Mouse (Mus musculus): ENCODE measurements around the gene Cltc. TPM values are rescaled to one million over a fixed set of nuclear protein-coding genes. Genes with fewer than 3 reads are reported as not detected.

The Cltc gene
- polyA plus RNA-seq, 1 experiment from 2014 or later, result 118 TPM

DNA sequence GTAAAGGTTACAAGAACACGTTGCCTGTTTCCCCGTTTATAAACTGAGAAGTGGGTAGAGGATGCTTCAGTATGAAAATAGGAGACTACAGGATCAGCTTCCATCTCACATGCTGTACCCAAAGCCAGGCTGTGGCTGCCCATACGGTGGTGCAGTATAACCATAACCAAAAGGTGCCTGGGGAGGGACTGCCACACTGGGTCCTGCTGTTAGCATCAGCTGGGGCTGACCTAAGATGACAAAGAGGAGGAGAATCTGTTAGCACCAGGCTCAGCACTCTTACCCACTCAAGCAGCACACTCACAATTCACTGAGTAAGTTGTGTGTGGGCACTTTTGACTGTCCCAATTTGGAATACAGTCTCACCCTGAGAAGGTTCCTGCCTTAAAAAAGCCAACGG lies 61.9 kb downstream of the Cltc start:
- 80% methylated on average over 4 of the region's 4 CpGs for WGBS
- Histone ChIP-seq H3K27ac (no peak overlapping the region), H3K9ac (no peak overlapping the region), H3K27me3 (no peaks in the 10 kb centered on the region), H3K4me1 (no peaks in the 10 kb centered on the region), H3K9me3 (no peaks in the 10 kb centered on the region), H3K36me3 (peaks cover 73% of the 10 kb centered on the region), H3K4me2 (no peak overlapping the region), H3K4me3 (no peak overlapping the region)
- ATAC-seq (ENCODE audit: insufficient number of reproducible peaks, low FRiP score, low TSS enrichment, low read depth), result no peak

GRCm38 (mm10) chr11:86692546-86692945 lies 64.8 kb downstream of the Cltc start:
- 85% methylated on average over 2 of the region's 2 CpGs for WGBS
- Histone ChIP-seq H3K9ac (no peak overlapping the region), H3K4me1 (no peaks in the 10 kb centered on the region), H3K4me3 (no peak overlapping the region), H3K27ac (no peak overlapping the region), H3K27me3 (no peaks in the 10 kb centered on the region), H3K9me3 (no peaks in the 10 kb centered on the region), H3K36me3 (peaks cover 65% of the 10 kb centered on the region), H3K4me2 (no peak overlapping the region)
- no peak for ATAC-seq (ENCODE audit: insufficient number of reproducible peaks, low FRiP score, low TSS enrichment, low read depth)

DNA sequence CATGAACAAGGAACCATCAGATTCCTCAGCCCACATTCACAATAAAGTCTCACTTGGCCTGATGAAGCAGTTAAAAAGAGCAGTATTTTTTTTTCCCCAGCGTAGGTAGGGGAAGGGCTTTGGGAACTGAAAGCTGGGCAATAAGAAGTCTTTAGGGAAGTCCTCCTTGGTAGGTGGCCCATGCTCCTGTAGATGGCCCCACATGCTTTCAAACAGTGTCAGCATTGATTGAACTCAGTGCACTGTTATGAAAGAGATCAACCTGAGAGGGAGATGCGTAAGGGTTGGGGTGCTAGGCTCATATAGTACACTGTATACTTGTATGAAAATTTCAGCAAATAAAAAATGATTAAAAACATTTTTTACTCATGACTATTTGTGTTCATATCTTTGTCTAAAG lies 65.4 kb downstream of the Cltc start:
- H3K4me2 ChIP-seq, result no peak overlapping the region
- H3K9me3 ChIP-seq, result no peaks in the 10 kb centered on the region
- no peak overlapping the region for H3K4me3 ChIP-seq
- 85% methylated on average over 2 of the region's 2 CpGs for WGBS
- H3K36me3 ChIP-seq, result peaks cover 59% of the 10 kb centered on the region
- H3K27ac ChIP-seq, result no peak overlapping the region
- H3K27me3 ChIP-seq, result no peaks in the 10 kb centered on the region
- H3K9ac ChIP-seq, result no peak overlapping the region
- no peak for ATAC-seq (ENCODE audit: insufficient number of reproducible peaks, low FRiP score, low TSS enrichment, low read depth)
- no peaks in the 10 kb centered on the region for H3K4me1 ChIP-seq

- no peak overlapping the region for H3K9ac ChIP-seq
- H3K36me3 ChIP-seq, result peaks cover 56% of the 10 kb centered on the region
- 89% methylated on average over 3 of the region's 3 CpGs for WGBS
- no peaks in the 10 kb centered on the region for H3K9me3 ChIP-seq
- H3K4me3 ChIP-seq, result no peak overlapping the region
- H3K27ac ChIP-seq, result no peak overlapping the region
- H3K4me1 ChIP-seq, result no peaks in the 10 kb centered on the region
- ATAC-seq (ENCODE audit: insufficient number of reproducible peaks, low FRiP score, low TSS enrichment, low read depth), result no peak
- no peak overlapping the region for H3K4me2 ChIP-seq
- H3K27me3 ChIP-seq, result no peaks in the 10 kb centered on the region
Measured at GRCm38 (mm10) chr11:86691482-86691881, 65.9 kb downstream of the Cltc start.

GRCm38 (mm10) chr11:86690383-86690782 lies 67.0 kb downstream of the Cltc start:
- no peak overlapping the region for H3K9ac ChIP-seq
- 90% methylated on average over 3 of the region's 3 CpGs for WGBS
- no peak overlapping the region for H3K27ac ChIP-seq
- no peak overlapping the region for H3K4me2 ChIP-seq
- peaks cover 1% of the 10 kb centered on the region for H3K4me1 ChIP-seq
- no peaks in the 10 kb centered on the region for H3K9me3 ChIP-seq
- ATAC-seq (ENCODE audit: insufficient number of reproducible peaks, low FRiP score, low TSS enrichment, low read depth), result no peak
- no peak overlapping the region for H3K4me3 ChIP-seq
- H3K36me3 ChIP-seq, result peaks cover 51% of the 10 kb centered on the region
- no peaks in the 10 kb centered on the region for H3K27me3 ChIP-seq

DNA sequence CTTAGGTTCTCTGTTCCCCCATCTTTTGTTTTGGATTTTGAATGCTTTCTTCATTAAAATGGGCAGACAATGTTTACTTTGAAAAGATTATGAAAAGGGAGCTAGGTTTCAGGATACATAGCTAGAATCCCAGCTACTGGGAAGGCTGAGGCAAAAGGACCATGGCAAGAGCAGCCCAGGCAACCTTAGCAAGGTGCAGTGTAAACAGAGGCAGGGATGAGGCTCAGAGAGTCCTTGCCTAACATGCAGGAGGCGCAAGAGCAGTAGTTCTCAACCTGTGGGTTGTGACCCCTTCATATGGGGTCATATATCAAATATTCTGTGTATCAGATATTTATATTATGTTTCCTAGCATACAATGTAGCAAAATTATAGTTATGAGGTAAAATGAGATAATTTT lies 72.0 kb downstream of the Cltc start:
- WGBS, result 88% methylated on average over 1 of the region's 1 CpGs
- Histone ChIP-seq H3K9ac (no peak overlapping the region), H3K9me3 (no peaks in the 10 kb centered on the region), H3K4me1 (peaks cover 17% of the 10 kb centered on the region), H3K4me2 (peak overlapping the region; percentile 76; the same call in 1 of the 2 replicates), H3K27ac (no peak overlapping the region), H3K4me3 (peak overlapping the region; percentile 92; the same call in 1 of the 2 replicates), H3K27me3 (no peaks in the 10 kb centered on the region), H3K36me3 (peaks cover 14% of the 10 kb centered on the region)
- ATAC-seq (ENCODE audit: insufficient number of reproducible peaks, low FRiP score, low TSS enrichment, low read depth), result no peak

- Histone ChIP-seq H3K36me3 (peaks cover 4% of the 10 kb centered on the region), H3K9ac (peak overlapping the region; percentile 87), H3K9me3 (no peaks in the 10 kb centered on the region), H3K4me3 (peak overlapping the region; percentile 92), H3K4me2 (peak overlapping the region; percentile 76), H3K27me3 (no peaks in the 10 kb centered on the region), H3K4me1 (peaks cover 17% of the 10 kb centered on the region), H3K27ac (peak overlapping the region; percentile 94)
- 5% methylated on average over 20 of the region's 20 CpGs for WGBS
- ATAC-seq (ENCODE audit: insufficient number of reproducible peaks, low FRiP score, low TSS enrichment, low read depth), result no peak
Measured at GRCm38 (mm10) chr11:86684126-86685012, 73.0 kb downstream of the Cltc start.

DNA sequence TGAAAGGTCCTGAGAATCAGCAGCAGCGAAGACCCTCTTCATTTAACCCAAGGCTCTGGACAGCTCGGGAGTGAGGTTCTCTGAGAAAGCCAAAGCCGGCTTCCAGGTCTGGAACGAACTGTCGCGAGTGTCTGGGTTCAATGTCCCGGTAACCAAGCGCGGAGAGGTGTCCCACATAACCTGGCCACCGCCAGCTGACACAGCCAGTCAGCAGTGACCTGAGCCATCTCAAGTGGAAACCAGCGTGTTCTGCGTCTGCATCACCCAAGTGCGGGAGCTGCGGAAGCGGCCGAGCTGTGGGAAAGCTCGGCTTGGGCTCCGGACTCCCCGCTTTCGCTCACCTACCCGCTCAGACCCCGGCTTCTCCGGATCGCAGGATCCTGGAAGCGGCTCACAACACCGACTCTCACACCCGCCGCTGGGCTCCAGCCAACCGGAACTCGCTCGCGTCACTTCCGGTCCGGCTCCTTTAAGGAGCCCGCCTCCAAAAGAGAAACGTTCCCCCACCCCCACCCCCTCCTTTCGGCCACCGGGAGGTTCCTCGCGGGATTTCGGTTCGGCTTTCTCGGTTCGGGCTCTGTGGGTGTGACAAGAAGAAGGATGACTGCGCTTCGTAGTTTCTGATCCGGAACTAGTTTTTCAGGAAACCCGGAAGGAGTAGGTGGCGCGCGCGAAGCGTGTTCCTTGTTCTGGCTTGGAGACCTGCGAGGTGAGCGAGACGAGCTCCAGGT lies 73.8 kb downstream of the Cltc start, which contains the start of the genes Vmp1 and Ptrh2:
Gene Vmp1, minus strand, starts transcription at position 442 of the 731 bp plus-strand sequence.
Gene Ptrh2, plus strand, starts transcription at position 591 of the 731 bp plus-strand sequence.
- H3K4me1 ChIP-seq, result peaks cover 17% of the 10 kb centered on the region
- H3K4me3 ChIP-seq, result peak within 1 kb of the TSS; percentile 92
- H3K9ac ChIP-seq, result peak within 1 kb of the TSS; percentile 87
- peak; percentile 93 for ATAC-seq (ENCODE audit: insufficient number of reproducible peaks, low FRiP score, low TSS enrichment, low read depth)
- peak within 1 kb of the TSS; percentile 76 for H3K4me2 ChIP-seq
- no peaks in the 10 kb centered on the region for H3K9me3 ChIP-seq
- H3K27me3 ChIP-seq, result no peaks in the 10 kb centered on the region
- under 1% methylated on average over 56 of the region's 56 CpGs for WGBS
- H3K27ac ChIP-seq, result peak within 1 kb of the TSS; percentile 94
- no peaks in the 10 kb centered on the region; the same call in none of the 2 replicates for H3K36me3 ChIP-seq

GRCm38 (mm10) chr11:86682861-86683260 lies 74.5 kb downstream of the Cltc start:
- Histone ChIP-seq H3K36me3 (no peaks in the 10 kb centered on the region; the same call in 1 of the 2 replicates), H3K27ac (peak overlapping the region; percentile 94), H3K9ac (peak overlapping the region; percentile 87), H3K9me3 (no peaks in the 10 kb centered on the region), H3K4me1 (peaks cover 17% of the 10 kb centered on the region), H3K27me3 (no peaks in the 10 kb centered on the region), H3K4me2 (peak overlapping the region; percentile 76), H3K4me3 (peak overlapping the region; percentile 92)
- WGBS, result 36% methylated on average over 7 of the region's 7 CpGs
- ATAC-seq (ENCODE audit: insufficient number of reproducible peaks, low FRiP score, low TSS enrichment, low read depth), result no peak

- Histone ChIP-seq H3K27ac (no peak overlapping the region), H3K4me3 (no peak overlapping the region), H3K9me3 (no peaks in the 10 kb centered on the region), H3K36me3 (no peaks in the 10 kb centered on the region), H3K27me3 (no peaks in the 10 kb centered on the region), H3K4me2 (no peak overlapping the region), H3K9ac (no peak overlapping the region), H3K4me1 (peaks cover 17% of the 10 kb centered on the region)
- ATAC-seq (ENCODE audit: insufficient number of reproducible peaks, low FRiP score, low TSS enrichment, low read depth), result no peak
- 86% methylated on average over 3 of the region's 3 CpGs for WGBS
Measured at GRCm38 (mm10) chr11:86681423-86681822, 75.9 kb downstream of the Cltc start.

GRCm38 (mm10) chr11:86680729-86681128 lies 76.6 kb downstream of the Cltc start:
- ATAC-seq (ENCODE audit: insufficient number of reproducible peaks, low FRiP score, low TSS enrichment, low read depth), result no peak
- H3K4me2 ChIP-seq, result no peak overlapping the region
- H3K27ac ChIP-seq, result no peak overlapping the region
- H3K4me1 ChIP-seq, result peaks cover 17% of the 10 kb centered on the region
- H3K9ac ChIP-seq, result no peak overlapping the region
- H3K4me3 ChIP-seq, result no peak overlapping the region
- WGBS, result 92% methylated on average over 3 of the region's 3 CpGs
- H3K36me3 ChIP-seq, result no peaks in the 10 kb centered on the region
- H3K27me3 ChIP-seq, result no peaks in the 10 kb centered on the region
- no peaks in the 10 kb centered on the region for H3K9me3 ChIP-seq

DNA sequence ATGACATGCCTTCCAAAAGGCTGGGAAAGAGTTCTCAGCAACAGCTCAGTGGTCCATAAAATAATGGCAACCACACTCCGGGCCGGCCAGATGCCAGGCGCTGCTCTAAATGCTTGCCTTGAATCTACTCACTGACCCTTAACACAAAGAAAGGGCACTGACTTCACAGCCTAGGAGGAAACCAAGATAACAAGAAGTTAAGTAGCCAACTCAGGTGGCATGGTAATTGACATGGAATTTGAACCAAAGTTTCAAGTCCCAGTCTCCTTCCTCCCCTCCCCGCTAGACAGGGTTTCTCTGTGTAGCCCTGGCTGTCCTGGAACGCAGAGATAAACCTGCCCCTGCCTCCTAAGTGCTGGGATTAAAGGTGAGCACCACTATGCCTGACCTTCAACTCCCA lies 78.4 kb downstream of the Cltc start:
- WGBS, result 88% methylated on average over 5 of the region's 5 CpGs
- H3K27ac ChIP-seq, result no peak overlapping the region

More for the DNA sequence above, 78.4 kb downstream of the Cltc start:
- no peak for ATAC-seq (ENCODE audit: insufficient number of reproducible peaks, low FRiP score, low TSS enrichment, low read depth)
- H3K4me3 ChIP-seq, result no peak overlapping the region
- H3K27me3 ChIP-seq, result no peaks in the 10 kb centered on the region
- H3K4me1 ChIP-seq, result peaks cover 8% of the 10 kb centered on the region
- H3K9ac ChIP-seq, result no peak overlapping the region
- no peaks in the 10 kb centered on the region for H3K9me3 ChIP-seq
- no peaks in the 10 kb centered on the region for H3K36me3 ChIP-seq
- H3K4me2 ChIP-seq, result no peak overlapping the region

Data from limb, embryonic 15.5 days (tissue).